Mouse (Mus musculus) stomach, embryonic 16.5 days (tissue): Measurements from ENCODE around the gene Rpl3. TPM values are rescaled to one million over a fixed set of nuclear protein-coding genes. Genes with fewer than 3 reads are reported as not detected.

ENCODE experiments used
- ATAC-seq: fragments of 200-750 bp; cut with Nextera tagmentation; 2 replicates; pipeline ENCODE4 v1.8.0; 2017; ENCODE audit warnings: moderate number of reproducible peaks, moderate TSS enrichment; ENCODE audit not compliant: insufficient read depth, low FRiP score
- H3K27ac ChIP-seq: fragments of 300-500 bp; sonication (generic); 2 replicates; pipeline ENCODE4 v1.5.1; 2014; ENCODE audit warnings: low read length
- H3K27me3 ChIP-seq: fragments of 300-500 bp; sonication (generic); 2 replicates; pipeline ENCODE4 v1.6.1; 2014; ENCODE audit warnings: low read length, control low read depth, mixed read lengths; ENCODE audit not compliant: control insufficient read depth, insufficient read depth
- H3K36me3 ChIP-seq: fragments of 300-500 bp; sonication (generic); 2 replicates; pipeline ENCODE4 v1.6.1; 2014; ENCODE audit warnings: low read length; ENCODE audit not compliant: control insufficient read depth, insufficient read depth
- H3K4me1 ChIP-seq: fragments of 300-500 bp; sonication (generic); 2 replicates; pipeline ENCODE4 v1.6.1; 2014; ENCODE audit warnings: low read length, control low read depth, mixed read lengths; ENCODE audit not compliant: control insufficient read depth, insufficient read depth
- H3K4me2 ChIP-seq: fragments of 300-500 bp; sonication (generic); 2 replicates; pipeline ENCODE4 v1.6.1; 2014; ENCODE audit warnings: low read depth, low read length, mixed read lengths
- H3K4me3 ChIP-seq: fragments of 300-500 bp; sonication (generic); replicated peaks from 2 replicates; pipeline ENCODE4 v1.5.1; 2014; ENCODE audit warnings: mild to moderate bottlenecking, low read length
- H3K9ac ChIP-seq: fragments of 300-500 bp; sonication (generic); 2 replicates; pipeline ENCODE4 v1.6.1; 2014; ENCODE audit warnings: low read length
- H3K9me3 ChIP-seq: fragments of 300-500 bp; sonication (generic); replicated peaks from 2 replicates; pipeline ENCODE4 v1.6.1; 2016; ENCODE audit warnings: low read length, control low read depth; ENCODE audit not compliant: control insufficient read depth
- WGBS: fragments of 180-500 bp; shearing (Covaris S2); extraction: QIAGEN DNeasy Blood & Tissue Kit; methylation state at CpG from one replicate; pipeline ENCODE4 v1.1.7; 2014; 5-methylcytosine and 5-hydroxymethylcytosine counted together
- polyA plus RNA-seq: library from polyadenylated mRNA; unstranded; fragments of >200 nt; fragmentation: Nextera tagmentation; extraction: Ambion mirVana; gene quantifications from 2 replicates; pipeline ENCODE4 v1.2.1, GENCODE M21; 2015

Gene Rpl3
- polyA plus RNA-seq, 1 experiment from 2014 or later: 1,068 TPM

GRCm38 (mm10) chr15:80047242-80047641 lies 44.4 kb downstream of the Rpl3 start:
- no peak overlapping the region for H3K4me2 ChIP-seq
- no peaks in the 10 kb centered on the region for H3K36me3 ChIP-seq
- ATAC-seq: no peak
- no peak overlapping the region for H3K9ac ChIP-seq
- H3K4me1 ChIP-seq: no peaks in the 10 kb centered on the region
- 0 out of 2 replicates have a peak, but pooled peaks cover 3% of the 10 kb centered on the region for H3K9me3 ChIP-seq
- H3K4me3 ChIP-seq: no peak overlapping the region
- H3K27me3 ChIP-seq: no peaks in the 10 kb centered on the region
- H3K27ac ChIP-seq: no peak overlapping the region
- WGBS: 77% methylated on average over 2 of the region's 2 CpGs

GRCm38 (mm10) chr15:80045749-80046148 lies 45.9 kb downstream of the Rpl3 start:
- H3K9me3 ChIP-seq: 0 out of 2 replicates have a peak, but pooled peaks cover 3% of the 10 kb centered on the region
- no peak for ATAC-seq
- no peak overlapping the region for H3K4me2 ChIP-seq
- H3K27ac ChIP-seq: no peak overlapping the region
- no peak overlapping the region for H3K4me3 ChIP-seq
- no peaks in the 10 kb centered on the region for H3K4me1 ChIP-seq
- WGBS: 100% methylated on average over 2 of the region's 2 CpGs
- H3K9ac ChIP-seq: no peak overlapping the region
- H3K36me3 ChIP-seq: no peaks in the 10 kb centered on the region
- no peaks in the 10 kb centered on the region for H3K27me3 ChIP-seq

GRCm38 (mm10) chr15:80044249-80044648 lies 47.4 kb downstream of the Rpl3 start:
- H3K9me3 ChIP-seq: 0 out of 2 replicates have a peak, but pooled peaks cover 3% of the 10 kb centered on the region
- no peaks in the 10 kb centered on the region for H3K27me3 ChIP-seq
- H3K4me1 ChIP-seq: no peaks in the 10 kb centered on the region
- ATAC-seq: no peak
- WGBS: 86% methylated on average over 10 of the region's 10 CpGs
- no peaks in the 10 kb centered on the region for H3K36me3 ChIP-seq
- no peak overlapping the region for H3K4me2 ChIP-seq
- H3K9ac ChIP-seq: no peak overlapping the region; the same call in 1 of the 2 replicates
- H3K4me3 ChIP-seq: no peak overlapping the region
- no peak overlapping the region for H3K27ac ChIP-seq

- no peaks in the 10 kb centered on the region for H3K4me1 ChIP-seq
- H3K9me3 ChIP-seq: 0 out of 2 replicates have a peak, but pooled peaks cover 3% of the 10 kb centered on the region
- WGBS: 80% methylated on average over 4 of the region's 4 CpGs
- H3K27ac ChIP-seq: no peak overlapping the region
- no peak overlapping the region for H3K4me2 ChIP-seq
- H3K9ac ChIP-seq: no peak overlapping the region
- H3K27me3 ChIP-seq: no peaks in the 10 kb centered on the region
- H3K4me3 ChIP-seq: no peak overlapping the region
- ATAC-seq: no peak
- H3K36me3 ChIP-seq: no peaks in the 10 kb centered on the region
Observed at GRCm38 (mm10) chr15:80042152-80042551, 49.5 kb downstream of the Rpl3 start.

GRCm38 (mm10) chr15:80038110-80038391 lies 53.6 kb downstream of the Rpl3 start:
- H3K9me3 ChIP-seq: no peaks in the 10 kb centered on the region

DNA sequence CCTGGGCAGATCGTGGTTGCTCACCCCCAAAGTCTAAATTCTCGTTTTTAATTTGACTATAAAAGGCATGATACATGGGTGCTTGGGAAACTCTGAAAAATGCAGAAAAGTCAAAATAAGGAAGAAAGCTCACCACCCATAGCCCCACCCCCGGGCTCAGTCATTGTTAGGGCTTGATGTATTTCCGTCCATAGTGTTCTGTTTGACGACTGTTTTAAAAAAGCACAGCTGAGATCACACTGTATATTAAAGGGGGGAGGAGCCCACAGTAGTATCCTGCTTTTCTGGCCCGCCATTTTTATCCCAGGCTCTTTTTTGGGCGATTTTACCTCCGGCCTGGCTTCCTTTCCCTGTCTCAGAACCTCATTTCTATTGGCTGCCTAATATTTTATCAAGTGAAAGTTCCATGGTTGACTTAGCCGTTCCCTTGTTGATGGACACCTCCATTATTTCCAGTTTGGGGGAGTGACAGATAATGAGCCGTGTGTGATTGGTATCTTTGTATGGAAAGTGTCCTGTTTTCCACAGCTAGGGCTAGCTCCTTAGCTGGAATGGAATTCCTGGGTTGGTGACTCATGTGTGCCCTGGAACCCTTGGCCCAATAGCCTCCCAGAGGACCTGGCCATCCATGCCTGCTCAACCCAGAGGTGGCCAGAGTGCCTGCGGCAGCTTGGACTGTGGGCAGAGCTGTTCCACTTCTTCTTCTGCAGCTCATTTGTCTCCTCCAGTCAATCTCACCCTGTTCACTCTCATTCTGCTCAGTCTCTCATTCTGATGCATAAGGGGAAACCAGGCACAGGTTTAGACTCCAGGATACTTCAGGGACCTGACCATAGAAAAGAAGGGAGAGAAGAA lies 54.2 kb downstream of the Rpl3 start:
- ATAC-seq: no peak
- WGBS: 71% methylated on average over 11 of the region's 11 CpGs
- Histone ChIP-seq H3K4me3 (no peak overlapping the region), H3K9me3 (no peaks in the 10 kb centered on the region), H3K4me1 (no peaks in the 10 kb centered on the region), H3K9ac (no peak overlapping the region), H3K36me3 (no peaks in the 10 kb centered on the region), H3K27ac (no peak overlapping the region), H3K27me3 (no peaks in the 10 kb centered on the region), H3K4me2 (no peak overlapping the region)

More at GRCm38 (mm10) chr15:80038110-80038391, 53.6 kb downstream of the Rpl3 start:
- no peak for ATAC-seq
- no peaks in the 10 kb centered on the region for H3K36me3 ChIP-seq
- H3K27me3 ChIP-seq: no peaks in the 10 kb centered on the region
- WGBS: 98% methylated on average over 2 of the region's 2 CpGs
- H3K4me3 ChIP-seq: no peak overlapping the region
- H3K9ac ChIP-seq: no peak overlapping the region
- H3K4me2 ChIP-seq: no peak overlapping the region
- no peaks in the 10 kb centered on the region for H3K4me1 ChIP-seq
- H3K27ac ChIP-seq: no peak overlapping the region

DNA sequence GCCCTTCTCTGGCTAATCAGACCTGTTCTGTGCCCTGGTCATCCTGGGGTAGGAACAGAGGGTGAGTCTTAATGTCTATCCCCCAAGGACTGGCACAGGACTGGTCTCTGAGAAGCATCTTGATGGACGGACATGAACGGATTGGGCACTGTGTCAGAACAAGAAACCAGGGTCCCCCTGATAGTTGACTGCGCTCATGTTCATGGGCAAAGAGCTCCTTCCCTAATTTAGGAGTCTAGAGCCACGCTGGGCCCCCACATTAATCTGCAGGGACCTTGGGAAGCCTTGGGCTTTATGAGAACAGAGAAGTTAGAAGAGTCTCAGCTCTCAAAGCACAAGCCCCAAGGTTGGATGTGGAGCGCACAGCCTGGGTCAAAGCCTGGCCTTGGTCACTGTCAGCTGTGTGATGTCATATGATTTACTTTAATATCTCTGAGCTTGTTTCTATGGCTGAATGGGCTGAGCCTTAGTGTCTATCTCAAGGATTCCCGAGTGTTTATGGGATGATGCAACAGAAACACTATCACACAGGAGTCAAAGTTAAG lies 56.3 kb downstream of the Rpl3 start:
- Histone ChIP-seq H3K4me2 (no peak overlapping the region), H3K27me3 (no peaks in the 10 kb centered on the region), H3K27ac (no peak overlapping the region), H3K9ac (no peak overlapping the region), H3K4me1 (no peaks in the 10 kb centered on the region), H3K9me3 (0 out of 2 replicates have a peak, but pooled peaks cover 6% of the 10 kb centered on the region), H3K36me3 (no peaks in the 10 kb centered on the region), H3K4me3 (no peak overlapping the region)
- ATAC-seq: no peak
- 83% methylated on average over 6 of the region's 6 CpGs for WGBS

DNA sequence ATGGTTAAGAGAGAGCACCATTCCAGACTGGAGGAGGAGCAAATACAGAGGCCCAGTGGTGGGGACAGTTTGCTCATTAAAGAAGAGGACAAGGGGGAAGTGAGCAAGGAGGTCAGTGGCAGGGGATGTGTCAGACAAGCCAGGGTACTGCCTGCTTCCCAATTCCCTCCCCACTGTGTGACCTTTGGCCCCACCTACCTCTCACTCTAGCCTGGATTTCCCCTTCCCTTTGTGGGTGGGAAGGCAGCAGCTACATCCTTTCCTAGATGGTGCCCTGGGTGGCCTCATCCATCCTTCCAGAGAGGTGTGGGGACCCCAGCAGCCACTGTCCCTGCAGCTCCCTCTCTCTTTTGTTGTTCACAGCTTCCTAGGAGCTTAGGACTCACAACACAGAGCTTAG lies 56.8 kb downstream of the Rpl3 start:
- no peak for ATAC-seq
- no peak overlapping the region for H3K4me3 ChIP-seq
- no peak overlapping the region for H3K9ac ChIP-seq
- no peaks in the 10 kb centered on the region for H3K27me3 ChIP-seq
- H3K36me3 ChIP-seq: no peaks in the 10 kb centered on the region
- no peak overlapping the region for H3K27ac ChIP-seq
- H3K9me3 ChIP-seq: 0 out of 2 replicates have a peak, but pooled peaks cover 6% of the 10 kb centered on the region
- no peaks in the 10 kb centered on the region for H3K4me1 ChIP-seq
- no peak overlapping the region for H3K4me2 ChIP-seq

DNA sequence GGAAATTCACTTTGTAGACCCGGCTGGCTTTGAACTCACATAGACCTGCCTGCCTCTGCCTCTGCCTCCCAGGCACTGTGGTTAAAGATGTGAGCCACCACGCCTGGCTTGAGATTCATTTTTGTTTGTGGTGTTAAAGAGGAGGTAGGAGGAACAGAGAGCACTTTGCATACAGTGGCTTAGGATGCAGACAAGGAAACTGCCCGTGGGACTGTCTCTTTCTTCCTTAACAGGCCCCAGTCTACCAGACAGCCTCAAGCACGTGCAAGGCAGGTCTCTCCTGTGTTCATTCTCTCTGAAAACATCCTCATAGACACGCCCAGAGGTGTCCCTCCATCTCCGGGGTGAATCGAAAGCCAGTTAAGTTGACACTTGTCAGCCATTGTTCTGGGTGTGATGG lies 57.3 kb downstream of the Rpl3 start:
- Histone ChIP-seq H3K9me3 (0 out of 2 replicates have a peak, but pooled peaks cover 6% of the 10 kb centered on the region), H3K27ac (no peak overlapping the region), H3K4me1 (no peaks in the 10 kb centered on the region), H3K36me3 (no peaks in the 10 kb centered on the region), H3K9ac (no peak overlapping the region), H3K4me3 (no peak overlapping the region), H3K27me3 (no peaks in the 10 kb centered on the region), H3K4me2 (no peak overlapping the region)
- 68% methylated on average over 7 of the region's 7 CpGs for WGBS
- ATAC-seq: no peak
